Mouse (Mus musculus): ENCODE results near the gene Gm3435.
"Not testable (repeated sequence)": the region's sequence is repeated elsewhere in the genome, so short reads cannot be mapped to it uniquely, and the experiment has no call there.

Gene Gm3435

GRCm38 (mm10) chr17:15040455-15040854 is 30.5 kb downstream of the Gm3435 start:
- DNase-seq (ENCODE audit: low read depth, low spot score): not testable (repeated sequence)

GRCm38 (mm10) chr17:15041175-15041729 is 31.3 kb downstream of the Gm3435 start, which contains the start of the genes Ermard, Tcte3 and Gm3448:
Gene Ermard (plus strand): TSS chr17:15041208.
Gene Tcte3 (minus strand): TSS chr17:15041488.
Gene Gm3448 (minus strand): TSS chr17:15041537.
- not testable (repeated sequence) for DNase-seq (ENCODE audit: low read depth, low spot score)

- not testable (repeated sequence) for DNase-seq (ENCODE audit: low read depth, low spot score)
Measured at GRCm38 (mm10) chr17:15050338-15050737, 40.4 kb downstream of the Gm3435 start.

- not testable (repeated sequence) for DNase-seq (ENCODE audit: low read depth, low spot score)
Measured at GRCm38 (mm10) chr17:15052766-15053165, 42.8 kb downstream of the Gm3435 start.

GRCm38 (mm10) chr17:15053183-15053828 is 43.3 kb downstream of the Gm3435 start:
- not testable (repeated sequence) for DNase-seq (ENCODE audit: low read depth, low spot score)

GRCm38 (mm10) chr17:15053829-15054200 is 43.8 kb downstream of the Gm3435 start:
- DNase-seq (ENCODE audit: low read depth, low spot score): not testable (repeated sequence)

GRCm38 (mm10) chr17:15055925-15056324 is 45.9 kb downstream of the Gm3435 start:
- DNase-seq (ENCODE audit: low read depth, low spot score): no peak

GRCm38 (mm10) chr17:15058161-15058591 is 48.2 kb downstream of the Gm3435 start:
- DNase-seq (ENCODE audit: low read depth, low spot score): no peak

- DNase-seq (ENCODE audit: low read depth, low spot score): no peak
Measured at GRCm38 (mm10) chr17:15059646-15060045, 49.7 kb downstream of the Gm3435 start.

- DNase-seq (ENCODE audit: low read depth, low spot score): no peak
Measured at GRCm38 (mm10) chr17:15060356-15060755, 50.4 kb downstream of the Gm3435 start.

- DNase-seq (ENCODE audit: low read depth, low spot score): peak; percentile 31
Measured at GRCm38 (mm10) chr17:15065391-15066024, 55.5 kb downstream of the Gm3435 start.

- DNase-seq (ENCODE audit: low read depth, low spot score): no peak
Measured at GRCm38 (mm10) chr17:15066066-15066465, 56.1 kb downstream of the Gm3435 start.

GRCm38 (mm10) chr17:15066911-15067310 is 56.9 kb downstream of the Gm3435 start:
- no peak for DNase-seq (ENCODE audit: low read depth, low spot score)

- no peak for DNase-seq (ENCODE audit: low read depth, low spot score)
Measured at GRCm38 (mm10) chr17:15068040-15068792, 58.2 kb downstream of the Gm3435 start.

- DNase-seq (ENCODE audit: low read depth, low spot score): no peak
Measured at GRCm38 (mm10) chr17:15069124-15069523, 59.1 kb downstream of the Gm3435 start.
